Mouse (Mus musculus) adrenal gland, postnatal 36 days (tissue): ENCODE measurements at regions not wholly inside any gene's neighbourhood (a gene's known extent, or its start where the extent isn't known, plus 50 kb on each side); places are given as distances from the start of the nearest gene placed in this dataset.

Source experiments
- DNase-seq, 2 experiments: peaks; one replicate each; pipeline ENCODE4 v3.0.0; 2021; ENCODE audit warnings: mixed read lengths in 1 of 2

GRCm38 (mm10) chr3:148658368-148658767, 332.0 kb downstream of the Adgrl2 start:
- DNase-seq: no peak

- no peak for DNase-seq
These were observed 334.2 kb downstream of the Adgrl2 start for GRCm38 (mm10) chr3:148656187-148656586.

GRCm38 (mm10) chr3:148650241-148650640, 340.1 kb downstream of the Adgrl2 start:
- DNase-seq: no peak

GRCm38 (mm10) chr3:148644924-148645323, 345.4 kb downstream of the Adgrl2 start:
- no peak for DNase-seq

GRCm38 (mm10) chr3:148641581-148641980, 348.8 kb downstream of the Adgrl2 start:
- DNase-seq: no peak

- DNase-seq: peak; percentile 28 to 31
These were observed 349.7 kb downstream of the Adgrl2 start for GRCm38 (mm10) chr3:148640680-148641101.

- DNase-seq: no peak
These were observed 355.3 kb downstream of the Adgrl2 start for GRCm38 (mm10) chr3:148635101-148635500.

GRCm38 (mm10) chr3:148634352-148634751, 356.0 kb downstream of the Adgrl2 start:
- DNase-seq: no peak

- peak; percentile 42 to 61 for DNase-seq
These were observed 357.1 kb downstream of the Adgrl2 start for GRCm38 (mm10) chr3:148633291-148633690.

- DNase-seq: no peak
These were observed 357.9 kb downstream of the Adgrl2 start for GRCm38 (mm10) chr3:148632449-148632848.

GRCm38 (mm10) chr3:148631415-148632192, 358.8 kb downstream of the Adgrl2 start:
- DNase-seq: no peak

- no peak for DNase-seq
These were observed 359.5 kb downstream of the Adgrl2 start for GRCm38 (mm10) chr3:148630865-148631264.

- DNase-seq: no peak
These were observed 375.2 kb downstream of the Adgrl2 start for GRCm38 (mm10) chr3:148614971-148615671.

- no peak for DNase-seq
These were observed 376.9 kb downstream of the Adgrl2 start for GRCm38 (mm10) chr3:148613443-148613842.

- no peak for DNase-seq
These were observed 387.1 kb downstream of the Adgrl2 start for GRCm38 (mm10) chr3:148603276-148603675.

GRCm38 (mm10) chr3:148602730-148603255, 387.6 kb downstream of the Adgrl2 start:
- peak in 1 of 2 experiments; percentile 2 for DNase-seq

GRCm38 (mm10) chr3:148595561-148595960, 394.8 kb downstream of the Adgrl2 start:
- DNase-seq: no peak

GRCm38 (mm10) chr3:148589556-148589955, 400.8 kb downstream of the Adgrl2 start:
- DNase-seq: no peak

GRCm38 (mm10) chr3:148575735-148576134, 414.6 kb downstream of the Adgrl2 start:
- no peak for DNase-seq

- no peak for DNase-seq
These were observed 417.9 kb downstream of the Adgrl2 start for GRCm38 (mm10) chr3:148572493-148572892.

GRCm38 (mm10) chr3:148564716-148565115, 425.6 kb downstream of the Adgrl2 start:
- no peak for DNase-seq

- no peak for DNase-seq
These were observed 429.1 kb downstream of the Adgrl2 start for GRCm38 (mm10) chr3:148561211-148561610.

- no peak for DNase-seq
These were observed 430.4 kb downstream of the Adgrl2 start for GRCm38 (mm10) chr3:148559752-148560460.
